Mouse (Mus musculus): Measurements from ENCODE around the gene Olfr703.
A peak's percentile ranks its signal among the peaks of the same experiment; 100 is the strongest.

Gene Olfr703

DNA sequence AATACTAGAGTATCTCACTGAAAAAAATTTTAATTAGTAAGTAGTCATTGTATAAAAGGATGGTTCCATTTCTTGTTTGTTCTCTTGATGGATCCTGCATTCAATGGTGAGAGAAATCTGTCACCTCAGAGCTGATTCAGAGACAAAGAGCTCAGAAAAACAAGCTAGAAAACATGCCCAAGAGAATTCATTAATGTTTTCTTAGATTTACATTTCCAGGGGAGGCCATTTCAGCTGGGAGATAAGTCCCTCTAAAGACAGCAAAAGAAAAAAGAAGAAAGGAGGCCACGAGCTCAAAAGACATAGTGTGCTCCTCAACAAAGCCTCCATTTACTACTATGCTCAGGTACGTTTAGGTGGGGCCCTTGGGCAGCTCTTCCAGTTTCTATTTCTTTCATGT lies at the start of gene Olfr703:
TSS of gene Olfr703 (plus strand) at position 301 of the 400 bp plus-strand sequence.
- DNase-seq = no peak

GRCm38 (mm10) chr7:106808734-106809133 lies 34.4 kb upstream of the Olfr703 start, which contains the start of gene Olfr700:
Olfr700 (minus strand) TSS chr7:106808834.
- no peak for DNase-seq

- no peak for DNase-seq
Observed at GRCm38 (mm10) chr7:106813829-106814228, 29.3 kb upstream of the Olfr703 start, which contains the start of gene Olfr701. Olfr701 (plus strand) TSS chr7:106814129.

- peak; percentile 23 for DNase-seq
Observed at GRCm38 (mm10) chr7:106815775-106816174, 27.4 kb upstream of the Olfr703 start.

DNA sequence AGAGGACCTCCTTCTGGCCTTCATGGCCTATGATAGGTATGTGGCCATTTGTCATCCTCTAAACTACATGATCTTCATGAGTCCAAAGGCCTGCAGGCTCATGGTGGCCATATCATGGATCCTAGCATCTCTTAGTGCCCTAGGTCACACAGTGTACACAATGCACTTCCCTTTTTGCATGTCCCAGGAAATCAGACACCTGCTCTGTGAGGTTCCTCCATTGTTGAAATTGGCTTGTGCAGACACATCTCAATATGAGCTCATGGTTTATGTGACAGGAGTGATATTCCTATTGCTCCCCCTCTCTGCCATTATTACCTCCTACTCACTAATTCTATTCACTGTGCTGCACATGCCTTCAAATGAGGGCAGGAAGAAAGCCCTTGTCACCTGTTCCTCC lies 24.7 kb upstream of the Olfr703 start:
- no peak for DNase-seq

DNA sequence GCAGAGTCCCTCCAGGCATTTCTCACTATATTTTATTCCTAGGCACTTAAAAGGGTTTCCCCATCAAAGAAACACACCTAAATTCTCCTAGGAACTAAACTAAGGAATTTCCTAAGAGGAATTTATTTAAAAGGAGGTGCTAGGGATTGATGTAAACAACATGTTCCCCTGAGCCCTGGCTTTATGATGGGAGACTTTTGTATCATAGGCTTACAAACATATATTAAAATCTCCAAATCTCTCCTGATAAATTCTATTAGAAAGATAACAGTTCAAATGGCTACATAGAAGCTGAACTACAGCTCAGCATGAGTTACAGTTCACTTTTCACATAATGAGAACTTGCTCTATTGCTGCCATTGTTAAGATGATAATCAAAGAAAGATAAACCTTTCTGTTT lies 9.4 kb upstream of the Olfr703 start, which contains the start of gene Olfr702:
TSS of gene Olfr702 (minus strand) at position 101 of the 400 bp plus-strand sequence.
- no peak for DNase-seq

GRCm38 (mm10) chr7:106862885-106863284 lies 19.7 kb downstream of the Olfr703 start, which contains the start of gene Olfr704:
Olfr704 (plus strand) TSS chr7:106863185.
- DNase-seq = no peak

DNA sequence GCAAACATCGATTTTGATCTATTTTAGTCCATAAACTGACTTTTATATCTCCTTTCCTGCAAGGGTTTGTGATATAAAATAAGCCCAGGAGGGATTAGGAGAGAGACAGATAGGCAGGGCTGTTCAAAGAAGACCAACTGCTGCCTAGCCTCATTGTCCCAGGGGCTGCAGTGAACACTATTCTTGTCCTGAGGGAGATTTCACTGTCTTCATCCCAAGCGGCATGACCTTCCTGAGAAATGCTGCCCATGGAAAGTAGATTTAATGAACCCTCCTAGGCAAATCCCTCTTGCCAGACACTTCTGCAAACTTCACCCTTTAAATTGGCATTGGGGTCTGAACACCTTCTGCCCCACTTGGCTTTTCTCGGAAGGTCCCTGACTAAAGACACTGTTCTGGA lies 33.6 kb downstream of the Olfr703 start, which contains the start of gene Olfr705:
TSS of gene Olfr705 (minus strand) at position 101 of the 400 bp plus-strand sequence.
- DNase-seq = no peak

DNA sequence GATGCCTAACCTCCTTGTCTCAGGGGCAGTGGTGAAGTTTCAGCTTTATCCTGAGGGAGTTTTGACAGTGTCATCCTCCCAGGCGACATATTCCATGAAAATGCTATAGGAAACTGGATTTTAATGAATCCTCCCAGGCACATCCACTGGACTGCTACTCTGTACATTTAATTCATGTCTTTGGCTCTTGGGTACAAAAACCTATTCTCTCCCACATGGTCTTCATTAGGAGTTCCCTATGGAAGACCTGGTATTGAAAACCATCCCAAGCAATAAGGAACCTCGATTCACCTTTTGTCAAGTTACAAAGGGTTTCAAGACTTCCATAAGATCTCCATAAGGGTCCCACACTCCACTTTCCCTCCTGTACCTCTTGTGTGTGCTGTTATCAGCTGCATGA lies 44.9 kb downstream of the Olfr703 start, which contains the start of gene Olfr706:
TSS of gene Olfr706 (minus strand) at position 101 of the 400 bp plus-strand sequence.
- DNase-seq = no peak
